Mouse (Mus musculus) monocyte, adult 2 months (primary cell): Measurements from ENCODE around the gene Lypd5.

Experiments used
- DNase-seq, 2 experiments: peaks; one replicate each; pipeline ENCODE4 v3.0.0; 2022; ENCODE audit warnings: low spot score in 2 of 2, low read depth in 1 of 2

Lypd5 gene

DNA sequence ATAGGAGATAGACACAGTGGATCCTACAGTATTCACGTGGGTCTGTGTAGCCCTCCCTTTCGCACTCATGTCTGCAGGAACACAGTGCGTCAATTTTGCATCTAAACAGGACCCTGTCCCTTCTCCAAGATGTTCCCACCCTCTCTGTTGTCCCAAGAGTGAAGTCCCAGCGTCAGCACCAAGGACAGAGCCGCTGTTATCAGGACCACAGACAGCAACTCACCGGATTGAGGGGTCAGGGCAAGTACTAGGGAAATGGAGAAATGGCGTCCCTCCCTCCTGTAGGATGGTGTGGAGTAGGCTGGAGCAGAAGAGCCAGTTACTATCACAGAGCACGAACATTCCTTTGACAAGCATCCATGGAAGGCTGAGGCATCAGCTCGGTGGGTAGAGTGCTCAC lies 10.3 kb downstream of the Lypd5 start:
- DNase-seq, result no peak

DNA sequence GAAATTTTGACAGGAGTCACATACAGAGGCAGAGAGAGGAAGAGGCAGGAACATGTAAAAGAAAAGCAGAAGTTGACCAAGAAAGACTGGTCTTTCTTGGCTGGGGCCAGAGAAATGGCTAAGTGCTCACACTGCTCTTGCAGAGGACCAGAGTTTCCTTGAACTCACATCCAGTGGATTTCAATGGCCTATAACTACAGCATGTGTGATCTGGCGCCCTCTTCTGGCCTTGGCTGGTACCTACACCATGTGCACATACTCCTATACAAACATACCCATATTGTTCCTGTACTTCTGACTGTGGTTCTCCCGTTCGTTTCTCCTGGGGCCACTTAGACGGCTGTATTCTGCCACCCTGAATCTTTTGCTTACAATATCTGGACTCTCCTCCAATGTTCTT lies 12.0 kb downstream of the Lypd5 start:
- DNase-seq, result no peak

DNA sequence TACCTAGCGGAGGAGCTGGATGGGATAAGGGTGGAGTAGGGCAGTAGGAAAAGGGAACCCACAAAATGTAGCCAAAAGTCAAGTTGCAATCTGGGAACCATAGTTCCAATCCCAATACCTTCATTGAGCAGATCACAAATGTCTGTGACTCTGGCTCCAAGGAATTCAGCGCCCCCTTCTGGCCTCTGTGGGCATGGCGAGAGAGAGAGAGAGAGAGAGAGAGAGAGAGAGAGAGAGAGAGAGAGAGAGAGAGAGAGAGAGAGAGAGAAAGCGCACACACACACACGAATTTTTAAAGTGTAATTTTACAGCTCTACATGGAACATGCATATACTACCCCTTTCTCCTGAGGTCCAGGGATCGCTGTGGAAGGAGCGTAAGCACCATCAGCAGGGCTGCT lies 14.2 kb downstream of the Lypd5 start:
- DNase-seq, result no peak

DNA sequence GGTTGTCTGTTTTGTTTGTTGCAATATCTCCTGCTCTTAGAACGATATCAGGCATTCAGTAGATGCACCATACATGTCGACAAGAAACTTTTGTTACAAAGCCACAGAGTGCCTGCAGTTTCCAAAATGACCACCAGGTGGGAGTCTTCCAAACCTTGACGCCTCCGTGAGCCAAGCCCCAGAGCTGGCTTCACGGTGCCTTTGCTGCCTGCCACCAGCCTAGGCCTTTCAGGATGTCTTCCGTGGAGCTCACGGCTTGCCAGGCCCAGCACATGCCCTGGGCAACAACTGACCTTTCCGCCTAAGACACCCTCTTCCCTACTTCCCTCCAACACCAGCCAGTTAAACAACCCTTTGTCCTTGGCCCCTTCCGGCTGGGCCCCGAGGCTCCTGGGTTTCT lies 15.8 kb downstream of the Lypd5 start:
- peak in 1 of 2 experiments; percentile 71 for DNase-seq

DNA sequence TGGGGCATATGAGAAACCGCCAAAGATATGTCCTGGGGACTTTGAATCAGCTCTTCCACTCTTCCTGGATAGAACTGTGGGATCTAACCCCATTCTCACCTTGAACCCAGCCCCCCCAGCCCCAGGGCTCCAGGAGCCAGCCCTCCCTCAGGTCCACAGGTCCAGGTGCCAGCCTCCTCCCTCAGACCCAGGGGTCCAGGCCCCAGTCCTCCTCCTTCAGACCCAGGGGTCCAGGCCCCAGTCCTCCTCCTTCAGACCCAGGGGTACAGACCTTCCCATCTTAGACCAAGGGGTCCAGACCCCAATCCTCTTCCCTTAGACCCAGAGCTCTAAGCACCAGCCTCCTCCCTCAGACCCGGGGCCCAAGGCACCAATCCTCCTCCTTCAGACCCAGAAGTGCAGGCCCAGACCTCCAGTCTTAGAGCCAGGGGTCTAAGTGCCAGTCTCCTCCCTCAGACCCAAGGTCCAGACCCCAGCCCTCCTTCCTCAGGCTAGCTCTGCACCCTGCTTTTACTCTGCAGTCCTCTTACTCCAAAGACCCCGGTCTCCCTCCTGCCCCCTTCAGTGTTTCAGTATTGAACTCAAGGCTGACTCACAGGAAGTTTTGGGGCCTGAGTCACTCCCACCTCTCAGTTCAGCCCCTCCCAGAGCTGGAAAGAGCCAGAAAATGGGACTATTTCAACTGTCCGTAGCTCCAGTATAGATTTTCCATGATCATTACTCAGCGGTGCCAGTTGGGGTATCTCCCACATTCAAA lies 16.4 kb downstream of the Lypd5 start:
- DNase-seq, result no peak

DNA sequence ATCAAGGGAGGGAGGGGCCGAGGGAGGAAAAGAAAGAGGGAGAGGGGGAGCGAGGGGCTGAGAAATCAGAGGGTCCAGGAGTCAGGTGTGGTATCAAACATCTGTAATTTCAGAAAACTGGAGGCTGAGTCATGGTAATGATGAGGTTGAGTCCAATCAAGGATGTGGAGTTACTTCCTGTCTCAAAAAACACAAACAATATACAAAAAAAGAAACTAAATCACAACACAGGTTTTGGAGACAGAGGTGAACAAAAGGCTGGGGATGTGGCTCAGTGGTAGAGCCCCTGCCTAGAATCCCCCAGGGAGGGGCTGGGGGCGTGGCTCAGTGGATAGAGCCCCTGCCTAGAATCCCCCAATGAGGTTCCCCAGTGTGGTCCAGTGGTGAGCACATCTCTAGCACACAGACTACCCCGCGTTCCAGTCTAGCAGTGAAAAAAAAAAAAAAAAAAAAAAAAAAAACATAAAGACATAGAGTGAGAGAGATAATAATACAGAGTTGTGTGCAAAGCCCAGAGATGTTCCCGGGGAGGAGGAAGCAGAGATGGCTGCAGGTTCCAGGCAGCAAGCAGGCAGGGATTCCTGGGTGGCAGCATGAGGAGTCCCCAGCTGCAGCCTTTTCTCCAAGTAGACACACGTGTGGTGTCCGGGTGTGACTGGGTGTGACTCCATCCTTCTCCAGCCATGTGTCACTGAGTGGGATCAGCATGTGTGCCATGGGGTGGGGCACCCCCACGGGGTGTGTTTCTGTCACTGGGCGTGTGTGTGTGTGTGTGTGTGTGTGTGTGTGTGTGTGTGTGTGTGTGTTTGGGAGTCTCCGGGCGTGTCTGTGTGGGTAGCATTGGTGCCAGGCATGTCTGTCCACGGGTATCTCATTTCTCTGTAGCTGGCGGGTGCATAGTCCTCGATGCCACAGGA lies 18.0 kb downstream of the Lypd5 start:
- no peak for DNase-seq

DNA sequence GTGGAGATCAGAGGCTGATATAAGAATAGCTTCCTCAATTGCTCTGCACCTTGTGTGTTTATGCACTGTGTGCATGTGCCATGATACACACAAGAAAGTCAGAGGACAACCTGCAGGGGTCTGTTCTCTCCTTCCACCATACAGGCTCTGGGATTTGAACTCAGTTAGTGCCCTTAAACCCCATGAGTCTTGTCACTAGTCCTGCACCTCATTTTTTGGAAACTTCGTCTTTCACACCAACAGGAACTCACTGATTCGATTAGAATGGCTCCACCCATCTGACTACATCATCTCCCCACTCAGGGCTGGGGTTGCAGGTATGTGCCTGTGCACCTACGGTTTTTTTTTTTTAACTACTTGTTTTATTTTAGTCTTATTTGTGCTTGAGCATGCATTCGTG lies 19.2 kb downstream of the Lypd5 start:
- DNase-seq, result no peak

DNA sequence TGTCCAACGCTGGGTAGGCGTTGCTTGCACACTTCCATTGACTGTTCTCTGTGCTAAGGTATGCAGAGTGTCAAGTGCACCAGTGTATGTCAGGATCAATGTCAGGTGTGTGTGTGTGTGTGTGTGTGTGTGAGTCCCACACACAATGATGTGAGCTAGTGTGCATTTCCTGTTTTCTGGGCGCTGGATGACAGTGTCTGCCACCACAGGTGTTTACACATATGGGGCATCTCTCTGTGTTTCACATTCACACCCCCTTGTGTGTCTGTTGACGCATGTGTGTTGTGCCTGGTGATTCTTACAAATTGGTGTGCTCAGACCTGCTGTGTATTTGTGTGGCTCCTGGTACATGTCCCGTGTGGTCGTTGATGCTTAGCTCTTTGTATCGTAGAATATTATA lies 19.9 kb downstream of the Lypd5 start:
- DNase-seq, result no peak

DNA sequence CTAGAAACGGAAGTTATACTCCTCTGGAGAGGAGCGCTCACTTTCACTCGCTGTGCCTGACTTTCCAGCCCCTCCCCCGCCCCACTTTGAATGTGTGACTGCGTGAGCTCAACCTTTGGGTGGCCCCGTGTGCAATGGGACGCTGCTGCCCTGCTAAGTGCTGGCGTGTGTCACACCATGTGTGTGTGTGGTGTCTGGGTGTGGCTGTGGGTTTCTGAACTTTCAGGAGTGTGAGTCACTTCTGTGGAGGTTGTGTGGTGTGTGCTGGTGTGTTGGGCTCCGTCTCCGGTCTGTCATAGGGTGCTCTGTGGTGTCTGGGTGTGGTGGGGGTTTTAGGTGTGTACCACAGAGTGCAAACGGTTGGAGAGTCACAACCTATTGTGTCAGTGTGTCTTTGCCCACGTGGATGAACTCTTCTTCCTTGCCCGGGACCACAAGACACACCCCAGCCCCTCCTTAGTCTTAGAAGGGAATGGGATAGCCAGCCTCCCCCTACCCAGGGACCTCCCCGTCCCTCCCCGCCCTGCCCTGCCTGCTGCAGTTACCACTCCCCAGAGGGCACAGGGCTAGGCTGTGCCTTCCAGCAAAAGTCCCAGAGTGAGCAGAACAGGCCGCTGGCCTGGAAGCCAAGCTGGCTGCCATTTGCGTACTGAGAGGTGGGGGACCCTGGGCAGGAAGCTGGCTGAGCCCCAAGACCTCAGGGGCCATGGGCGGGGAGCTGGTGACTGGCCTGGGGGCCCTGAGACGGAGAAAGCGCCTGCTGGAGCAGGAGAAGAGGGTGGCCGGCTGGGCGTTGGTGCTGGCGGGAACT lies 20.9 kb downstream of the Lypd5 start, which contains the start of gene Kcnn4:
Gene Kcnn4, plus strand, starts transcription at position 533 of the 811 bp plus-strand sequence.
- DNase-seq, result peak in 1 of 2 experiments; percentile 42

DNA sequence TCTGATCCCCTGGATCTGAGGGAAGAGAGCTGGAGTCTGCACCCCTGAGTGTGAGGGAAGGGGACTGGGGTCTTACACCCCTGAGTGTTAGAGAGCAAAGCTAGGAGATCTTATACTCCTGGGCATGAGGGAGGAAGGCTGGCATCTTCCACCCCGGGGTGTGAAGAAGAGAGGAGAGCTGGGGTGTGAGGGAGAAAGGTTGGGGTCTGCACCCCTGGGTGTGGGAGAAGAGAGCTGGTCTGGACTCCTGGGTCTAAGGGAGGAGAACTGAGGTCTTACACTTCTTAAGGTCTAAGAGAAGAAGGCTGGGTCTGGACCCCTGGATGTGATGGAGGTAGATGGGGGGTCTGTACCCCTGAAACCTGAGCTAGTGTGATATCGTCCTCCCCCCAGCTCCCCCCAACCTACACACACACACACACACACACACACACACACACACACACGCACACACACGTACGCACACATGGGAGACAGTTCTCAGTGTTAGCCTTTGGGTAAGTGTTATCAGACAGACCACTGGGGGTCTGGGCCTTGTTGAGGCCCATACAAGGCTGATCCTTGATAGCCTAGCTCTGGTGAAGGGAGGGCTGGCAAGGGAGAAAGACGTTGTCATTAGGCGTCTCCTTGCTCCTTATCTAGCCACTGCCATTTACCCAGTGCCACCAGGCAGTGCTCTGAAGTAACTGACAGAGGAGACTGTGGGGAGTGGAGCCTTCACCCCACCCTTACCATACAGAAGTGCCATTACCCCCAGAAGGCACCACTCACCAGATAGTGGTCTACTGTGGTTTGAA lies 22.2 kb downstream of the Lypd5 start:
- no peak for DNase-seq

DNA sequence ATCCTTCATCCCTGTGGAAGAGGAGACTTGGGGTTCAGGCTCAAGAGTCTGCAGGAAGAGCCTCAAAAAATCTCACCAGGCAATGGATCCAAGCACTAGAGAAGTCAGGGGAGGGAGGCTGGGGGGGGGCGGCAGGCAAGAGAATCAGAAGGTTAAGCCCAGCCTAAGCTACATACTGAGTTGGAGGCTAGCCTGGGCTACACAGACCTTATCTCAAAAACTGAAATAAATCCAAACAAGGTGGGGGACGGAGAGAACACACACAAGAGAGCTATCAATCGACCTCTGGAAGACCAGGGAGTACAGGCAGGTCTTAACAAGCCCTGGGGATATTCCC lies 22.8 kb downstream of the Lypd5 start:
- no peak for DNase-seq

DNA sequence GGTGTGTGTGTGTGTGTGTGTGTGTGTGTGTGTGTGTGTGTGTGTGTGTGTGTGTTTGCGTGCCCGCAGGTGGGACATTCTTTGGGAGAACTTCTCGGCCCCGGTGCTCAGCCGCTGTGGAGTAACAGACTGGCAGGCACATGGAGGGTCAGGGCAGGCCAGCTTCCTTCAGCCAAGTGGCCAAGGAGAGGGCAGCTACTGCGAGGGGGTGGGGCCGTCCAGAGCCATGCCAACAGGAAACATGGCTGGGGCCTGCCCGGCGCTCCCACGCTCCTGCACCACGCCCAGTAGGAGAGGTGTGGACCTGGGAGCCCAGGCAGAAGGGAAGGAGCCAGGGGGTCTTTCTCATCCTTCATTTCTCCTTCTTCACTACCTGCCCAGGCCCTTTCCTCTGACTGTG lies 23.3 kb downstream of the Lypd5 start:
- no peak for DNase-seq

DNA sequence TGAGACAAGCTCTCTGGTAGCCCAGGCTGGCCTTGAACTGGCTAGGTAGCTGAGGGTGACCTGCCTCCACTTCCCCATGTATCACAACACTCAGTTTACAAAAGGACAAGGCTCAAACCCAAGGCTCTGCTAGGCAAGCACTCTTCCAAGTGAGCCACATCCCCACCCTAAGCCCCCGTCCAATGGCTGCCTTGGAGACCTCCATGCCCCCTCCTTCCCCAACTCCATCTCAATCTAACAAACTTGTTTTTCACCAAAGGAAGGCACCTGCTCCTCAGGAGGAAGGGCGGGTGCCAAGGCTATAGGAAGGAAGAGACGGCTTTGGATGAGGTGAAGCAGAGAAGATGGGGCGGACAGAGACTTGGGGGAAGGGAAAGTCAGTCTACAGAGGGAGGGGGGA lies 23.8 kb downstream of the Lypd5 start:
- no peak for DNase-seq

DNA sequence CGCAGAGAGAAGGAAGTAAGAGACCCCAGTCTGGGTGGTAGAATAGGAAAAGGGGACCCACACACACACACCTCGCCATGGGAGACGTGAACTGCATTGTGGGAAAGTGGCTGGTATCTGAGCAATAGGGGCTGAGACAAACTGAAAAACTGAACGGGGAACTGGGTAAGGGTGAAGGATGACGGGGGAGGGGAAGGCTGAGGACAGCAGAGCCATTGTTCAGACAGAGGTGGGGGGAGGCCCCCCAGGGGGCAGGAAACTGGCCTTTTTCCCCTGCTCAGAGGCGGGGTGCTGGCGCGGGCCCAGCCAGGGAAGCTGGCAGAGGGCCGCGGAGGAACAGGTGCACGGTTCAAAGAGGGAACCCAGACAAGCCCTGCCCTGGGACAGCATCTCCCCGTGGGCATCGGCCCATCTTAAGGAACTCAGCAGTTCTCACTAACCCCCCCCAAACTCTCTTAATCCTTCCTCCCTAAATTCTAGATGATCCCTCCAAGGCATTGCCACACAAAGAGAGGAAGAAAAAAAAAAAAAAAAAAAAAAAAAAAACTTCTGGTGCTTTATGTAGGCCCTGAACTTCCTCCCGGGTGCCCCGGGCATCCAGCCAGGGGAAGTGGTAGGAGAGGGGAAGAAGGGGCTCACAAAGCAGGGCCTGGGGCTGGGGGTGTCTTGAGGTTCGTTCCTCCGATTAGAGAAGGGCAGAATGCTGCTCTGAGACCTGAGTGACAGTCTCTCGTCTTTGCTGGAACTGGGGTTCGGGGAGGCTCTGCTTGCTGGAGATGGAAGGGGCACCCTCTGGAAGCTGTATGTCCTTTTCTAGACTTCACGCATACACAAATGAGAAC lies 24.8 kb downstream of the Lypd5 start:
- DNase-seq, result peak in 1 of 2 experiments; percentile 55

DNA sequence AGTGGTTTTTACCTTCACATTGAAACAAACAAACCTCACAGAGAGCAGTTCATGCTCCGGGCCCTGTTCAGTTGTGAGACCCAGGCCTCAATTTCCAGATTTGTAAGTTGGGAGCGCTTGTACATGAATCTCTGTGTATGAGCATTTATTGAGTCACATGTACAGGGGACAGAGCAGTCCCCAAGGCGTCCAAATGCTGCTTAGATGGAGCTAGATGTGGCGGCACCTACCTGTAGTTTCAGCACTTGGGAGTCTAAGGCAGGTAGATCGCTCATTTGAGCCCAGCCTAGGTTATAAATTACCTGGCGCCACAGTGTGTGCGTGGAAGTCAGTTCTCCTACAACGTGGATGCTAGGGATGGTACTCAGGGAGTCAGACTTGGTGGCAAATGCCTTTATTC lies 27.5 kb downstream of the Lypd5 start:
- DNase-seq, result no peak

DNA sequence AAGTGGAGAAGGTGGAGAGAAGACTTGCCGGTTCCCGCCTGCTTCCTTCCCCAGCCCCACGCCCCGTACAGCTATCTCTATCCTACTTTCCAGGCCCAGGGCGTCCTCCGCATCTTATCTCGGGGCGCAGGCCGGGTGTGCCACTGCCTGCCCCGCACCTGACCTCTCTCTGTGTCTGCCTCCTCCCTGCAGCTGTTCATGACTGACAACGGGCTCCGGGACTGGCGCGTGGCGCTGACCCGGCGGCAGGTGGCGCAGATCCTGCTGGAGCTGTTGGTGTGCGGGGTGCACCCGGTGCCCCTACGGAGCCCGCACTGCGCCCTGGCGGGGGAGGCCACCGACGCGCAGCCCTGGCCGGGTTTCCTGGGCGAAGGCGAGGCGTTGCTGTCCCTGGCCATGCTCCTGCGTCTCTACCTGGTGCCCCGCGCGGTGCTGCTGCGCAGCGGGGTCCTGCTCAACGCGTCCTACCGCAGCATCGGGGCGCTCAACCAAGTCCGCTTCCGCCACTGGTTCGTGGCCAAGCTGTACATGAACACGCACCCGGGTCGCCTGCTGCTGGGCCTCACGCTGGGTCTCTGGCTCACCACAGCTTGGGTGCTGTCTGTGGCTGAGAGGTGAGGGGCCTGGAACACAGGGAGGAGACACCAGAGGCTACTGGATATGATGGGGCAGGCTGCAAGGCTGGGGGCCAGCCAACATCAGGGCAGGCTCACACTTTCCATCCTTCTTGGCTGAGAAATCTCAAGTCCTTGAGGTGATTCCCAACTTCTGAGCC lies 28.3 kb downstream of the Lypd5 start:
- DNase-seq, result no peak

DNA sequence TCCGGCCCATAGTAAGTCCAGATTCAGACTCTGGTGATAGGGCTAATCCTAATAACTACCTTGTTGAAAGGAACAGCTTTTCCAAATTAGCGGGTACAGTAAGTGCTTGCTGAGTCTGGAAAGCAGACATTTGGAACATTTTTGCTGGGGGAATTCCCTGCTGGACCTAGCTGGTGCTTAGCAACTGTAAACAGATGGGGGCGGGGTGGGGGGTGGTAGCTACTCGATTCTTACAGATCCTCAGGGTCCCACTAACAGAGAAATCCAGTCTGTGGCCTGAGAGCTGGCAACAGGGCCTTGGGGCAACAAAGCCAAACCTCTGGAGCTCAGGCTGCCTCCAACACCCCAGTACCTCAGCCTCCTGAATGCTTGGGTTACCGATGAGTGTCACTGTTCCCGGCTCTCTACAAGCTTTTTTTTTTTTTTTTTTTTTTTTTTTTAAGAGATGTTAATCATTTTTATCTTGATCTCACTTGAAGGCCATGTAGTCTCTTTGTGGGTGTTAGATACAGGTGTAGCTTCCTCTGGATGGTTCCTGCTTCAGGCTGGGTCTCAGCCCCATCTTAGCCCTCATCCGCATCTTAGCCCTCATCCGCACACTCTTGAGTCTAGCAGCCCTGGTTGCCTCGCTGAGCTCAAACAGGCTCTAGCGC lies 29.2 kb downstream of the Lypd5 start:
- no peak for DNase-seq

DNA sequence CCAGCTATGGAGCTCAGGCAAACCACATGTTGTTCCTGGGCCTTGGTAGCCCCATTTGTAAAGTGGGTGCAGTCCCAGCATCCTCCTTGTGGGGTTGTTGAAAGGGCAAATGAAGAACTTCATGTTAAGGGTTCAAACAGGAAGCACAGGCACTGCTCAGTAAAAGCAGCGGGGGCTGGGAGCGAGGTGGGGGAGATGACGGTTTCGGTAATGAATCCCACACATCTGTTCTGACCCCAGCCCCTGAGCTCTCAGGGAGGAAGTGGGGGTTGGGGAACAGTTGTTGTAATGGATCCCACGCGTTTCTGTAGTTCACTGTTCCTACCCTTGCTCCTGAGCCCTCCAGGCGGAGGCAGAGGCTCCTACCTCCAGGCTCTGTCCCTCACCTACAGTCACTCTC lies 30.9 kb downstream of the Lypd5 start:
- no peak for DNase-seq

DNA sequence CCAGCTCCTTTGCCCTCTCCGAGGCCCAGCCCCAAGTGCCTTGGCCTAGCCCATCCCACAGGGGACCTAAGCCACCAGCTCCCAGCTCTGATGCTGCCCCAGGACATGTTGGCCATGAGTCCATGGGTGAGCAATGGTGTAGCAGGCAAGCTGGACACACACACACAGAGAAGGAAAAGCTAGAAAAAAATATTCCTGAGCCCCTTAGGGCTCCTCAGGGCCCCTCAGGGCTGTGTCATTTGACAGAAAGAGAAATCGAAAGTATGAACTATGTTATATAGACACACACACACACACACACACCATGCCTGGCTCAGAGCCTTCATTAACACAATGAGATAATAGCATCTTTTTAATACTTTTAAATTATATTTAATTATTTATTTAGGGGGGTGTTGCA lies 31.4 kb downstream of the Lypd5 start:
- DNase-seq, result no peak
